Mouse (Mus musculus) testis, adult 2 months (tissue): ENCODE measurements around the gene Wnt4.

Experiments used
- CTCF ChIP-seq: fragments of 200-500 bp; IDR thresholded peaks from 2 replicates; pipeline ENCODE4 v1.5.1; 2012; ENCODE audit warnings: low read depth, mild to moderate bottlenecking, inconsistent platforms, low read length, moderate library complexity; ENCODE audit not compliant: control insufficient read depth, insufficient read depth, insufficient replicate concordance
- POLR2A ChIP-seq: fragments of 200-500 bp; IDR thresholded peaks from 2 replicates; pipeline ENCODE4 v1.6.1; 2012; ENCODE audit warnings: low read depth, mild to moderate bottlenecking, inconsistent platforms, low read length, moderate library complexity; ENCODE audit not compliant: control insufficient read depth

DNA sequence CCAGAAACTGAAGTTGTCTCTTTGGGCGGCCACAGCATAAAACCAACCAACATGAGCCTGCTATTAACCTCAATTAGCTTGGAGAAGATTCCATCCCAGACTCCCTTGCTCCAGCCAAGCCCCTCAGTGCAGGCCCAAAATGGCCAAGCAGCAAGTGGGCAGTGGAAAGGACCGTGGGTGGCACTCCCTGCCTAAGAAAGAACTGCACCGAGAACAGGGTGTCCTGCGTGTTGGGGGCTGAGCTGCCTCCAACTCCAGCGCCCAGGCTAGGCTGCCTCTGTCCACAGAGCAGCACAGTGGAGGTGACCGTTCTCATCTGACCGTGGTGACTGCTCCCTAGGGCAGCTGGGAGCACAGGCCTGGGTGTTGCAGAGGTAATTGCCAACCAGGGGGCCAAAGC is 16.7 kb downstream of the Wnt4 start:
- TF ChIP-seq POLR2A: no peak
- TF ChIP-seq CTCF: no peak
